Mouse (Mus musculus) liver, adult 2 months (tissue): Measurements from ENCODE around the gene Dact1. TPM values are rescaled to one million over a fixed set of nuclear protein-coding genes. Genes with fewer than 3 reads are reported as not detected.

Experiments used
- DNase-seq: peaks from one replicate; pipeline ENCODE4 v3.0.0-alpha.2; 2011; ENCODE audit warnings: low read depth, low spot score; ENCODE audit errors: extremely low read depth
- H3K27ac ChIP-seq: fragments of 200-500 bp; replicated peaks from 2 replicates; pipeline ENCODE4 v1.5.1; 2012; ENCODE audit warnings: low read depth, mild to moderate bottlenecking, control low read depth, inconsistent platforms, low read length; ENCODE audit not compliant: insufficient read depth
- H3K27me3 ChIP-seq: fragments of 200-500 bp; 2 replicates; pipeline ENCODE4 v1.6.1; 2012; ENCODE audit warnings: mild to moderate bottlenecking, moderate library complexity, low read length, inconsistent platforms; ENCODE audit not compliant: control insufficient read depth, insufficient read depth
- H3K36me3 ChIP-seq: fragments of 200-500 bp; 2 replicates; pipeline ENCODE4 v1.6.1; 2012; ENCODE audit warnings: low read length, inconsistent platforms; ENCODE audit not compliant: control insufficient read depth, insufficient read depth
- H3K4me1 ChIP-seq: fragments of 200-500 bp; 2 replicates; pipeline ENCODE4 v1.6.1; 2011; ENCODE audit warnings: low read length; ENCODE audit not compliant: control insufficient read depth, insufficient read depth
- H3K4me3 ChIP-seq: fragments of 200-500 bp; 2 replicates; pipeline ENCODE4 v1.5.1; 2011; ENCODE audit warnings: low read depth, mild to moderate bottlenecking, control low read depth, low read length, moderate library complexity; ENCODE audit not compliant: insufficient read depth
- H3K79me2 ChIP-seq: fragments of 200-500 bp; 2 replicates; pipeline ENCODE4 v1.6.1; 2012; ENCODE audit warnings: inconsistent platforms, mild to moderate bottlenecking, low read length, moderate library complexity; ENCODE audit not compliant: control insufficient read depth, insufficient read depth
- H3K9ac ChIP-seq: fragments of 200-500 bp; 2 replicates; pipeline ENCODE4 v1.6.1; 2012; ENCODE audit warnings: low read depth, mild to moderate bottlenecking, control low read depth, inconsistent platforms, low read length
- CTCF ChIP-seq: fragments of 200-500 bp; IDR thresholded peaks from 2 replicates; pipeline ENCODE4 v1.5.1; 2011; ENCODE audit warnings: low read depth, low read length, control low read depth
- POLR2A ChIP-seq: fragments of 200-500 bp; IDR thresholded peaks from 2 replicates; pipeline ENCODE4 v1.6.1; 2011; ENCODE audit warnings: low read length, control low read depth; ENCODE audit not compliant: insufficient read depth; ENCODE audit errors: extremely low read depth
- WGBS: fragments of 180-500 bp; shearing (Covaris S2); methylation state at CpG from one replicate; pipeline ENCODE4 v1.1.7; 2018; 5-methylcytosine and 5-hydroxymethylcytosine counted together
- polyA plus RNA-seq: library from polyadenylated mRNA; depleted of rRNA; stranded (reverse); fragments of >200 nt; gene quantifications from 2 replicates; pipeline ENCODE4 v1.2.3, GENCODE M21; 2012
- total RNA-seq: library from RNA; depleted of rRNA; stranded (reverse); fragments of >200 nt; gene quantifications from 2 replicates; pipeline ENCODE4 v1.2.3, GENCODE M21; 2014

Gene Dact1
- total and polyA plus RNA-seq, 2 experiments: 1.4 to 1.7 TPM

GRCm38 (mm10) chr12:71355092-71355491, 45.4 kb downstream of the Dact1 start:
- H3K27ac ChIP-seq: peak overlapping the region; percentile 99
- peak; percentile 100 for DNase-seq
- no peaks in the 10 kb centered on the region for H3K27me3 ChIP-seq
- H3K4me1 ChIP-seq: peaks cover 10% of the 10 kb centered on the region
- H3K9ac ChIP-seq: peak overlapping the region; percentile 63
- WGBS: 23% methylated on average over 3 of the region's 3 CpGs
- TF ChIP-seq CTCF: no peak
- no peak for TF ChIP-seq POLR2A
- no peaks in the 10 kb centered on the region for H3K79me2 ChIP-seq
- H3K36me3 ChIP-seq: no peaks in the 10 kb centered on the region
- H3K4me3 ChIP-seq: no peak overlapping the region

- Histone ChIP-seq H3K4me3 (no peak overlapping the region), H3K36me3 (no peaks in the 10 kb centered on the region), H3K27ac (no peak overlapping the region), H3K9ac (no peak overlapping the region), H3K4me1 (peaks cover 10% of the 10 kb centered on the region), H3K27me3 (no peaks in the 10 kb centered on the region), H3K79me2 (no peaks in the 10 kb centered on the region)
- no peak for DNase-seq
- WGBS: 89% methylated on average over 7 of the region's 7 CpGs
- TF ChIP-seq CTCF (no peak), POLR2A (no peak)
These were observed 51.9 kb downstream of the Dact1 start for GRCm38 (mm10) chr12:71361616-71362015.

GRCm38 (mm10) chr12:71362425-71362824, 52.7 kb downstream of the Dact1 start:
- Histone ChIP-seq H3K27ac (no peak overlapping the region), H3K9ac (no peak overlapping the region), H3K79me2 (no peaks in the 10 kb centered on the region), H3K27me3 (no peaks in the 10 kb centered on the region), H3K4me3 (no peak overlapping the region), H3K36me3 (no peaks in the 10 kb centered on the region), H3K4me1 (peaks cover 16% of the 10 kb centered on the region)
- 95% methylated on average over 8 of the region's 8 CpGs for WGBS
- DNase-seq: no peak
- no peak for TF ChIP-seq POLR2A
- TF ChIP-seq CTCF: no peak

- Histone ChIP-seq H3K27me3 (no peaks in the 10 kb centered on the region), H3K36me3 (no peaks in the 10 kb centered on the region), H3K79me2 (no peaks in the 10 kb centered on the region), H3K4me3 (no peak overlapping the region), H3K4me1 (peaks cover 25% of the 10 kb centered on the region), H3K27ac (no peak overlapping the region), H3K9ac (no peak overlapping the region)
- DNase-seq: peak; percentile 65
- TF ChIP-seq CTCF (no peak), POLR2A (no peak)
- WGBS: 47% methylated on average over 7 of the region's 7 CpGs
These were observed 54.4 kb downstream of the Dact1 start for GRCm38 (mm10) chr12:71364106-71364505.

GRCm38 (mm10) chr12:71364531-71364930, 54.8 kb downstream of the Dact1 start:
- DNase-seq: no peak
- no peak overlapping the region for H3K9ac ChIP-seq
- peaks cover 28% of the 10 kb centered on the region for H3K4me1 ChIP-seq
- H3K27me3 ChIP-seq: no peaks in the 10 kb centered on the region
- no peaks in the 10 kb centered on the region for H3K79me2 ChIP-seq
- no peaks in the 10 kb centered on the region for H3K36me3 ChIP-seq
- WGBS: over 99% methylated on average over 3 of the region's 3 CpGs
- H3K4me3 ChIP-seq: no peak overlapping the region
- peak overlapping the region; percentile 45; the same call in 1 of the 2 replicates for H3K27ac ChIP-seq
- TF ChIP-seq CTCF (no peak), POLR2A (no peak)

- TF ChIP-seq POLR2A (no peak), CTCF (no peak)
- Histone ChIP-seq H3K27ac (peak overlapping the region; percentile 77), H3K27me3 (no peaks in the 10 kb centered on the region), H3K9ac (no peak overlapping the region), H3K79me2 (no peaks in the 10 kb centered on the region), H3K36me3 (no peaks in the 10 kb centered on the region), H3K4me3 (no peak overlapping the region), H3K4me1 (peaks cover 33% of the 10 kb centered on the region)
- 45% methylated on average over 7 of the region's 7 CpGs for WGBS
- peak; percentile 54 for DNase-seq
These were observed 55.5 kb downstream of the Dact1 start for GRCm38 (mm10) chr12:71365208-71365607.
